Mouse (Mus musculus): Measurements from ENCODE around the gene Ciita.

- TF ChIP-seq CTCF (IDR thresholded peaks at IDR 0.05; ENCODE audit: insufficient read depth, low read length) (no peak), POLR2A (IDR thresholded peaks at IDR 0.05; ENCODE audit: borderline replicate concordance, extremely low read depth, low read depth, low read length) (no peak)
Observed at GRCm38 (mm10) chr16:10518030-10518429, 38.2 kb downstream of the Ciita start.
